Mouse (Mus musculus) bone marrow macrophage, adult 2 months (primary cell): ENCODE data around the gene Efnb2.

Source experiments
- CTCF ChIP-seq: IDR thresholded peaks from 2 replicates; pipeline ENCODE4 v1.5.1; 2012; ENCODE audit warnings: low read depth, mild to moderate bottlenecking, low read length, moderate library complexity
- POLR2A ChIP-seq: IDR thresholded peaks from 2 replicates; pipeline ENCODE4 v1.6.1; 2012; ENCODE audit warnings: mild to moderate bottlenecking, low read depth, low read length, borderline replicate concordance

- TF ChIP-seq CTCF, result no peak
- no peak for TF ChIP-seq POLR2A
These were observed 21.7 kb upstream of the Efnb2 start for GRCm38 (mm10) chr8:8682697-8683096.
